Mouse (Mus musculus): ENCODE data around the gene Tle3. TPM values are rescaled to one million over a fixed set of nuclear protein-coding genes. Genes with fewer than 3 reads are reported as not detected.

Tle3 gene
- polyA plus RNA-seq, 1 experiment: 41.6 TPM

- TF ChIP-seq POLR2A (IDR thresholded peaks at IDR 0.05; ENCODE audit: borderline replicate concordance, low read depth, low read length) (no peak), CTCF (IDR thresholded peaks at IDR 0.05; ENCODE audit: low read depth, low read length) (no peak)
- Histone ChIP-seq H3K4me3 (ENCODE audit: insufficient read depth, low read length) (no peak overlapping the region), H3K4me1 (ENCODE audit: control insufficient read depth, insufficient read depth, low read length) (peaks cover 16% of the 10 kb centered on the region), H3K27ac (ENCODE audit: insufficient read depth, low read depth, low read length) (no peak overlapping the region)
Measured at GRCm38 (mm10) chr9:61349697-61350096, 22.5 kb upstream of the Tle3 start.

- peaks cover 16% of the 10 kb centered on the region for H3K4me1 ChIP-seq (ENCODE audit: control insufficient read depth, insufficient read depth, low read length)
- no peak overlapping the region for H3K27ac ChIP-seq (ENCODE audit: insufficient read depth, low read depth, low read length)
- no peak for TF ChIP-seq CTCF (IDR thresholded peaks at IDR 0.05; ENCODE audit: low read depth, low read length)
- no peak for TF ChIP-seq POLR2A (IDR thresholded peaks at IDR 0.05; ENCODE audit: borderline replicate concordance, low read depth, low read length)
- no peak overlapping the region for H3K4me3 ChIP-seq (ENCODE audit: insufficient read depth, low read length)
Measured at GRCm38 (mm10) chr9:61351164-61351563, 21.0 kb upstream of the Tle3 start.

DNA sequence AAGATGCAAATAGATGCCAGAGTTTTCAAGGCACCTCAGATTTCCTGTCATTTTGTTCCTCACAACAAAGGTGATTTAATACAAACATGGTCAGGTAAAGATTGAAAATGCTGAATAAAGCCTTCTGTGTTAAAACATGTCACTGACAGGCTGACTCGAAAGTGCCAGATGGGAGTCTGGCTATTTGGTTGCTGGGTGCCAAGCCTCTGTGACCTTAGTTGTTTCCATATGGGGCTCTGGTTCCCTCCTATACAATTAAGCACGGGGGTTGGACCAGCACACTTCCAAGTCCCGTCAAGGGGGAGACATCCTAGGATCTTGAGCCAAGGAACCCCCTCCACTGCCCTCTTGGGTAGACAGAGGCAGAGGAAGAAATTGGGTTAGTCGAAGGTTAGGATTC lies 13.2 kb upstream of the Tle3 start:
- TF ChIP-seq CTCF (IDR thresholded peaks at IDR 0.05; ENCODE audit: low read depth, low read length) (no peak), POLR2A (IDR thresholded peaks at IDR 0.05; ENCODE audit: borderline replicate concordance, low read depth, low read length) (no peak)
- no peak overlapping the region for H3K27ac ChIP-seq (ENCODE audit: insufficient read depth, low read depth, low read length)
- peaks cover 13% of the 10 kb centered on the region for H3K4me1 ChIP-seq (ENCODE audit: control insufficient read depth, insufficient read depth, low read length)
- no peak overlapping the region for H3K4me3 ChIP-seq (ENCODE audit: insufficient read depth, low read length)

GRCm38 (mm10) chr9:61359741-61360140 lies 12.4 kb upstream of the Tle3 start:
- H3K4me3 ChIP-seq (ENCODE audit: insufficient read depth, low read length): no peak overlapping the region
- TF ChIP-seq CTCF (IDR thresholded peaks at IDR 0.05; ENCODE audit: low read depth, low read length): no peak
- no peak overlapping the region for H3K27ac ChIP-seq (ENCODE audit: insufficient read depth, low read depth, low read length)
- peaks cover 13% of the 10 kb centered on the region for H3K4me1 ChIP-seq (ENCODE audit: control insufficient read depth, insufficient read depth, low read length)

DNA sequence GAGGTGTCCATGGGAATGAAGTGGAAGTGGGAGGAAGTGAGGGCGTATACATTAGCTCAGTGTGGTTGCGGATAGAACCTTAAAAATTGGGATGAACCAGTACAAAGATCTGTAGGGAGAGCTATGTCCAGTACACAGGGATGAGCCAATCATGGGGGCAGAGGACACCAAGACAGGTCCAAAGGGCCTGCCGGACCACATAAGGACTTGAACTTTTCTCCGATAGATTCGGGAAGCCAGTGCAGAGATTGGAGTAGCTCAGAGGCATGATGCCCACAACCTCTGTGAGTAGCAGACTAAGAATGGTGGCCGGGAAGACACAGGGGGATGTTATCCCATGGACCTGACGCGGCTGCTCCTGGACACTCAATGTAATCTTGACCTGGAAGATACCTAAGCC lies 12.0 kb upstream of the Tle3 start:
- TF ChIP-seq CTCF (IDR thresholded peaks at IDR 0.05; ENCODE audit: low read depth, low read length): no peak
- TF ChIP-seq POLR2A (IDR thresholded peaks at IDR 0.05; ENCODE audit: borderline replicate concordance, low read depth, low read length): no peak
- Histone ChIP-seq H3K4me3 (ENCODE audit: insufficient read depth, low read length) (no peak overlapping the region), H3K27ac (ENCODE audit: insufficient read depth, low read depth, low read length) (no peak overlapping the region), H3K4me1 (ENCODE audit: control insufficient read depth, insufficient read depth, low read length) (peaks cover 13% of the 10 kb centered on the region)

- Histone ChIP-seq H3K4me3 (ENCODE audit: insufficient read depth, low read length) (no peak overlapping the region), H3K27ac (ENCODE audit: insufficient read depth, low read depth, low read length) (no peak overlapping the region), H3K4me1 (ENCODE audit: control insufficient read depth, insufficient read depth, low read length) (peaks cover 13% of the 10 kb centered on the region)
- TF ChIP-seq POLR2A (IDR thresholded peaks at IDR 0.05; ENCODE audit: borderline replicate concordance, low read depth, low read length) (no peak), CTCF (IDR thresholded peaks at IDR 0.05; ENCODE audit: low read depth, low read length) (no peak)
Measured at GRCm38 (mm10) chr9:61360727-61361631, 11.2 kb upstream of the Tle3 start.

DNA sequence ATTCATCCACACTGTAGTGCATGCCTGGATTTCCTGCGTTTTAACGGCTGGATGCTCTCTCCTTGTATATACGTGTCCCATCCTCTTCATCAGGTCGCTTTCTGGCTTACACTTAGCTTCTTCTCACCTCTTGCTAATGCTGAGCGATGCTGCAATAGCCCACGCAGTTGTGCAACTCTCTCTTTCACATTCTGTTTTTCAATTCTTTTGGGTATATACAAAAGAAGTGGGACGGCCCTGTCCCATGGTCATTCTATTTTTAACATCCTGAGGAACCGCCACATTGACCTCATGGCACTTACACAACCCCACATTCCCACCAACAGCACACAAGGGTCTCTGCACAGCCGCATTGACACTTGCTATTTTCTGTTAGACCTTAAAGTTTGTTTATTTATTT lies 9.0 kb upstream of the Tle3 start:
- no peak overlapping the region for H3K27ac ChIP-seq (ENCODE audit: insufficient read depth, low read depth, low read length)
- TF ChIP-seq POLR2A (IDR thresholded peaks at IDR 0.05; ENCODE audit: borderline replicate concordance, low read depth, low read length) (no peak), CTCF (IDR thresholded peaks at IDR 0.05; ENCODE audit: low read depth, low read length) (no peak)
- no peak overlapping the region for H3K4me3 ChIP-seq (ENCODE audit: insufficient read depth, low read length)
- H3K4me1 ChIP-seq (ENCODE audit: control insufficient read depth, insufficient read depth, low read length): peaks cover 20% of the 10 kb centered on the region

- no peak for TF ChIP-seq POLR2A (IDR thresholded peaks at IDR 0.05; ENCODE audit: borderline replicate concordance, low read depth, low read length)
- peaks cover 35% of the 10 kb centered on the region for H3K4me1 ChIP-seq (ENCODE audit: control insufficient read depth, insufficient read depth, low read length)
Measured at GRCm38 (mm10) chr9:61366108-61366507, 6.1 kb upstream of the Tle3 start.

DNA sequence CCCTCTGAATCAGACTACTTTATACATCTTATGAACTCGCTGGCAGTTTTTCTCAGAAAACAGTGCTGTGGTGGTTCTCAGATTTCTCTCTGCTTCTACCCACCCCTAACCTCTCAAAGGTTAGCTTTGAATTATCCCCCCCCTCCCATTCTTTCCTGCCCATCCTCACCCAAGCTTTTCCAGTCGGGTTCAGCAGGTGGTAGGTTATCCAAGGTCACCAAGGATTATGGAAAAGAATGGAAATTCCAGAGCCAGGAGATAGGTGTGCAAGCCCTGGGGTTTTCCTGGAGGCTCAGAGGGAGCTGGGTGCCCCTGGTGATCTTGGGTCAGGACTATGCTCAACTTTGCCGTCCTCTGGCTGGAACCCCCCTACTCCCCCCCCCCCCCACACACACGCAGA lies 5.0 kb upstream of the Tle3 start:
- TF ChIP-seq POLR2A (IDR thresholded peaks at IDR 0.05; ENCODE audit: borderline replicate concordance, low read depth, low read length): no peak
- no peak for TF ChIP-seq CTCF (IDR thresholded peaks at IDR 0.05; ENCODE audit: low read depth, low read length)
- Histone ChIP-seq H3K4me1 (ENCODE audit: control insufficient read depth, insufficient read depth, low read length) (peaks cover 35% of the 10 kb centered on the region), H3K27ac (ENCODE audit: insufficient read depth, low read depth, low read length) (no peak overlapping the region), H3K4me3 (ENCODE audit: insufficient read depth, low read length) (no peak overlapping the region)

More at GRCm38 (mm10) chr9:61366108-61366507, 6.1 kb upstream of the Tle3 start:
- no peak overlapping the region for H3K27ac ChIP-seq (ENCODE audit: insufficient read depth, low read depth, low read length)
- no peak overlapping the region for H3K4me3 ChIP-seq (ENCODE audit: insufficient read depth, low read length)

DNA sequence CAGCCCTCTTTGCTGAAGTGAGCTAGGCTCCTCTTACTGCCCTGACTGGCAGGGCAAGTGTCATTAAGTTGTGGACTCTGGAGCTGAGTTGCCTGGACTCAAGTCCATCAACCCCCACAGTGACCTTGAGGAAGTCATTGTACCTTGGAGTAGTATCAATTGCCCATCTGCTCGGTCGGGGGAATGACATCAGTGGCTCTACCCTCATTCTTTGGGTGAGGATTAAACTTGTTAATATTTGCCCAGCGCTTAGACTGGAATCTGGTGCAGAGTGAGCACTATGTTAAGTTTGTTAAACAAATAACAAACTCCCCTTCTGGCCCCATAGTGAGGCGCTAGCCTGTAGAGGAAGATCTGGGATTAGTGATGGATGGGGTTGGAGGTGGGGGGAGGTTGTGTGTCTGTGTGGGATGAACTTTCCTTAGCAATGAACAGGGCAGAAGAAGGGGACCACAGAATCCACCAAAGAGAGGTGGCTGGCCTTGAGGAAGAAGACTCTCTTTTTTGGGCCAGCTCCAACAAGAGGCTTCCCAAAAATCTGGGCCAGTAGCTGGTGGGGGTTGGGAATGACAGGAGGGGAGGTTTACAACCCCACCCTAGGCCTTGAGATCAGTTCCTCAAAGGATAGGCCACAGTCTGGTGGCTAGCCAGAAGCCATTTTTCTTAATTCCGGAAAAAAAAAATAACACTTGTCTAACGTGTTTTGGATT lies 4.2 kb upstream of the Tle3 start:
- H3K4me3 ChIP-seq (ENCODE audit: insufficient read depth, low read length): no peak overlapping the region
- peaks cover 30% of the 10 kb centered on the region for H3K4me1 ChIP-seq (ENCODE audit: control insufficient read depth, insufficient read depth, low read length)
- no peak overlapping the region for H3K27ac ChIP-seq (ENCODE audit: insufficient read depth, low read depth, low read length)
- TF ChIP-seq POLR2A (IDR thresholded peaks at IDR 0.05; ENCODE audit: borderline replicate concordance, low read depth, low read length) (no peak), CTCF (IDR thresholded peaks at IDR 0.05; ENCODE audit: low read depth, low read length) (no peak)

Measured in bone marrow macrophage, adult 2 months (primary cell).